Mouse (Mus musculus) C3H10T1/2 (cell line): ENCODE measurements around the gene Mydgf. TPM values are rescaled to one million over a fixed set of nuclear protein-coding genes. Genes with fewer than 3 reads are reported as not detected.

Experiments
- polyA plus RNA-seq, 2 experiments: library from polyadenylated mRNA; unstranded; fragments of >200 nt; fragmentation: generic; extraction: Trizol; gene quantifications; one replicate each; pipeline ENCODE4 v1.2.1; 2012; ENCODE audit warnings: missing spikeins in 2 of 2

Gene Mydgf
- polyA plus RNA-seq = 100 to 1,000 TPM; 116 to 121 TPM

GRCm38 (mm10) chr17:56183658-56184103, at the start of gene Mydgf:
Mydgf (minus strand) TSS chr17:56183920.

GRCm38 (mm10) chr17:56218377-56219191, 34.9 kb upstream of the Mydgf start, which contains the start of gene Dpp9:
Dpp9 (minus strand) TSS chr17:56218905.

GRCm38 (mm10) chr17:56162231-56162774, 21.4 kb downstream of the Mydgf start, which contains the start of gene Tnfaip8l1:
Tnfaip8l1 (plus strand) TSS chr17:56162477.

GRCm38 (mm10) chr17:56139858-56140595, 43.7 kb downstream of the Mydgf start, which contains the start of gene Sema6b:
Sema6b (minus strand) TSS chr17:56140343.

Other genes with a start within 250 kb of the Mydgf start
- gene Zfp119b, start 234.4 kb downstream of the Mydgf start, polyA plus RNA-seq = under 1 TPM; 0.06 to 0.94 TPM
- under 1 TPM in 1 of 2 experiments, not detected in 1; 0.06 TPM for gene Ebi3, start 231.3 kb downstream of the Mydgf start, polyA plus RNA-seq
- 10 to 100 TPM; 16.0 to 20.0 TPM for gene Yju2, start 224.8 kb downstream of the Mydgf start, polyA plus RNA-seq
- gene Shd, start 213.5 kb downstream of the Mydgf start, polyA plus RNA-seq = under 1 TPM; 0.02 to 0.21 TPM
- 1 to 10 TPM in 1 of 2 experiments, under 1 TPM in 1; 0.64 to 1.5 TPM for gene Fsd1, start 197.4 kb downstream of the Mydgf start, polyA plus RNA-seq
- gene Stap2, start 178.3 kb downstream of the Mydgf start, polyA plus RNA-seq = 1 to 10 TPM in 1 of 2 experiments, under 1 TPM in 1; 0.34 to 1.7 TPM
- gene Mpnd, start 178.2 kb downstream of the Mydgf start, polyA plus RNA-seq = 100 to 1,000 TPM; 124 to 143 TPM
- gene Sh3gl1, start 147.3 kb downstream of the Mydgf start, polyA plus RNA-seq = 100 to 1,000 TPM in 1 of 2 experiments, 10 to 100 TPM in 1; 42.7 to 118 TPM
- gene Chaf1a, start 143.5 kb downstream of the Mydgf start, polyA plus RNA-seq = 10 to 100 TPM; 11.2 to 22.3 TPM
- 10 to 100 TPM; 74.6 to 75.5 TPM for gene Ubxn6, start 108.9 kb downstream of the Mydgf start, polyA plus RNA-seq
- gene Hdgfl2, start 104.3 kb downstream of the Mydgf start, polyA plus RNA-seq = 10 to 100 TPM; 79.2 to 93.8 TPM
- gene Plin4, start 74.1 kb downstream of the Mydgf start, polyA plus RNA-seq = 10 to 100 TPM in 1 of 2 experiments, 1 to 10 TPM in 1; 2.6 to 25.7 TPM
- gene Plin5, start 66.3 kb downstream of the Mydgf start, polyA plus RNA-seq = under 1 TPM in 1 of 2 experiments, not detected in 1; 0.07 TPM
- gene Lrg1, start 61.9 kb downstream of the Mydgf start, polyA plus RNA-seq = under 1 TPM in 1 of 2 experiments, not detected in 1; 0.08 TPM
- under 1 TPM; 0.48 to 0.54 TPM for gene Sema6b, start 43.6 kb downstream of the Mydgf start, polyA plus RNA-seq
- 1 to 10 TPM; 1.8 to 9.3 TPM for gene Tnfaip8l1, start 21.4 kb downstream of the Mydgf start, polyA plus RNA-seq
- gene Dpp9, start 35.0 kb upstream of the Mydgf start, polyA plus RNA-seq = 10 to 100 TPM; 17.4 to 41.3 TPM
- 10 to 100 TPM in 1 of 2 experiments, 1 to 10 TPM in 1; 7.5 to 10.7 TPM for gene Fem1a, start 72.9 kb upstream of the Mydgf start, polyA plus RNA-seq
- 10 to 100 TPM in 1 of 2 experiments, 1 to 10 TPM in 1; 7.4 to 27.7 TPM for gene Ticam1, start 92.9 kb upstream of the Mydgf start, polyA plus RNA-seq
- 10 to 100 TPM; 45.0 to 90.7 TPM for gene Plin3, start 109.0 kb upstream of the Mydgf start, polyA plus RNA-seq
- gene Arrdc5, start 116.4 kb upstream of the Mydgf start, polyA plus RNA-seq = not detected
- gene Uhrf1, start 119.4 kb upstream of the Mydgf start, polyA plus RNA-seq = 10 to 100 TPM; 32.1 to 55.2 TPM
- gene Kdm4b, start 142.1 kb upstream of the Mydgf start, polyA plus RNA-seq = 10 to 100 TPM in 1 of 2 experiments, 1 to 10 TPM in 1; 9.5 to 41.9 TPM